ENCODE assay signal across 30 mouse cellular contexts in the genomic region with DNA sequence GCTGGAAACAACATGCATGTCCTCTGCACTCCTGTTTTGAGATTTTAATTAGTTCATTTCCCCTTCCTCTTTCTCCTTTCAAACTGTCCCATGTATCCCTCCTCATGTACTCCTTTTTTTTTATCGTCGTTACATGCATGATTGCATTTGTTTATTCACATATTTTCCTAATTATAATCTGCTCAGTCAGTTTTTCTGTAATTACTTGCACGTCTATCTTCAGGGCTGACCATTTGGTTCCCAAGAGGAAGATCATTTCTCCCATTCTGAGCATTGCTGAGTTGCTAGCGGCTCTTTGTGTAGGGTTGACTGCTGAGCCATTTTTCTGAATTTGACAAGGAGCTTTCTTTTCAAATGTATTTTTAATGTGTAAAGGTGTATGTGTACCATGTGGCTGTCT.
"Had no signal": no experiment of that assay in that cellular context is flagged by ENCODE, and none has a peak within 500 bp of the region (broad histone marks: within the 10 kb centered on the region; RNA-seq: fewer than 3 reads in every experiment).

No protein-coding gene starts in this region.

- H3K36me3 ChIP-seq: limb, embryonic 12.5 days; limb, embryonic 13.5 days; limb, embryonic 15.5 days; liver, embryonic 13.5 days; liver, embryonic 15.5 days; lung, embryonic 15.5 days; midbrain, embryonic 10.5 days; midbrain, embryonic 12.5 days; midbrain, embryonic 13.5 days; midbrain, embryonic 15.5 days had no signal

- H3K4me2 ChIP-seq: limb, embryonic 12.5 days; limb, embryonic 13.5 days; limb, embryonic 15.5 days; liver, embryonic 11.5 days; liver, embryonic 13.5 days; liver, embryonic 15.5 days; lung, embryonic 14.5 days; lung, embryonic 15.5 days; midbrain, embryonic 11.5 days; midbrain, embryonic 12.5 days; midbrain, embryonic 13.5 days; midbrain, embryonic 15.5 days had no signal

- H3K9me3 ChIP-seq: limb, embryonic 12.5 days; limb, embryonic 13.5 days; limb, embryonic 15.5 days; liver, embryonic 13.5 days; liver, embryonic 15.5 days; lung, embryonic 15.5 days; midbrain, embryonic 10.5 days; midbrain, embryonic 12.5 days; midbrain, embryonic 13.5 days; midbrain, embryonic 15.5 days had no signal

- H3K27ac ChIP-seq: left cerebral cortex, adult 2 months; limb, embryonic 12.5 days; limb, embryonic 13.5 days; limb, embryonic 15.5 days; liver, embryonic 13.5 days; liver, embryonic 14.5 days; liver, embryonic 15.5 days; lung, embryonic 15.5 days; macrophage; midbrain, embryonic 10.5 days; midbrain, embryonic 12.5 days; midbrain, embryonic 13.5 days; midbrain, embryonic 15.5 days had no signal

- H3K27me3 ChIP-seq: limb, embryonic 12.5 days; limb, embryonic 13.5 days; limb, embryonic 15.5 days; liver, embryonic 13.5 days; liver, embryonic 15.5 days; lung, embryonic 15.5 days; megakaryocyte, embryonic 14.5 days; midbrain, embryonic 12.5 days; midbrain, embryonic 13.5 days; midbrain, embryonic 15.5 days had no signal

- H3K4me3 ChIP-seq: left cerebral cortex, adult 2 months; limb, embryonic 12.5 days; limb, embryonic 13.5 days; limb, embryonic 15.5 days; liver, embryonic 13.5 days; liver, embryonic 15.5 days; lung, embryonic 15.5 days; megakaryocyte, embryonic 14.5 days; midbrain, embryonic 10.5 days; midbrain, embryonic 12.5 days; midbrain, embryonic 13.5 days; midbrain, embryonic 15.5 days; myocyte had no signal

- H3K9ac ChIP-seq: limb, embryonic 12.5 days; limb, embryonic 13.5 days; limb, embryonic 15.5 days; liver, embryonic 13.5 days; liver, embryonic 14.5 days; liver, embryonic 15.5 days; liver, postnatal 0 days; lung, embryonic 14.5 days; lung, embryonic 15.5 days; midbrain, embryonic 12.5 days; midbrain, embryonic 13.5 days; midbrain, embryonic 15.5 days had no signal

- DNase-seq: left cerebral cortex, postnatal 4 days; liver; liver, embryonic 13.5 days; liver, postnatal 0 days; lung, adult 18-20 months; lung, adult 2 months; lung, embryonic 14.5 days; lung, postnatal 10 days; lung, postnatal 14 days; lung, postnatal 36 days; lung, postnatal 4 days; midbrain, embryonic 14.5 days had no signal

- ATAC-seq: liver, postnatal 0 days; lung, postnatal 0 days; midbrain, embryonic 13.5 days; midbrain, embryonic 15.5 days; midbrain, embryonic 16.5 days had no signal

- H3K4me1 ChIP-seq: limb, embryonic 12.5 days; limb, embryonic 13.5 days; limb, embryonic 15.5 days; liver, embryonic 13.5 days; liver, embryonic 15.5 days; lung, embryonic 15.5 days; megakaryocyte, embryonic 14.5 days; midbrain, embryonic 10.5 days; midbrain, embryonic 12.5 days; midbrain, embryonic 13.5 days; midbrain, embryonic 15.5 days had no signal
